Mouse (Mus musculus) forebrain, embryonic 16.5 days (tissue): ENCODE data around the gene Eya4. TPM values are rescaled to one million over a fixed set of nuclear protein-coding genes. Genes with fewer than 3 reads are reported as not detected.
A peak's percentile ranks its signal among the peaks of the same experiment; 100 is the strongest.

Source experiments
- ATAC-seq: fragments of 200-750 bp; cut with Nextera tagmentation; 2 replicates; pipeline ENCODE4 v1.8.0; 2017; ENCODE audit warnings: mild to moderate bottlenecking, moderate library complexity
- H3K27ac ChIP-seq: fragments of 300-500 bp; sonication (generic); 2 replicates; pipeline ENCODE4 v1.5.1; 2014; ENCODE audit warnings: low read length, control low read depth
- H3K27me3 ChIP-seq: fragments of 300-500 bp; sonication (generic); replicated peaks from 2 replicates; pipeline ENCODE4 v1.6.1; 2014; ENCODE audit warnings: low read length; ENCODE audit not compliant: control insufficient read depth, insufficient read depth
- H3K36me3 ChIP-seq: fragments of 300-500 bp; sonication (generic); 2 replicates; pipeline ENCODE4 v1.6.1; 2014; ENCODE audit not compliant: control insufficient read depth, insufficient read depth
- H3K4me1 ChIP-seq: fragments of 300-500 bp; sonication (generic); replicated peaks from 2 replicates; pipeline ENCODE4 v1.6.1; 2014; ENCODE audit warnings: low read length; ENCODE audit not compliant: control insufficient read depth, insufficient read depth
- H3K4me2 ChIP-seq: fragments of 300-500 bp; sonication (generic); 2 replicates; pipeline ENCODE4 v1.6.1; 2014; ENCODE audit warnings: mild to moderate bottlenecking, low read length, control low read depth
- H3K4me3 ChIP-seq: fragments of 300-500 bp; sonication (generic); replicated peaks from 2 replicates; pipeline ENCODE4 v1.5.1; 2014; ENCODE audit warnings: mild to moderate bottlenecking, low read length, control low read depth
- H3K9ac ChIP-seq: fragments of 300-500 bp; sonication (generic); replicated peaks from 2 replicates; pipeline ENCODE4 v1.6.1; 2014; ENCODE audit warnings: low read depth, low read length, control low read depth
- H3K9me3 ChIP-seq: fragments of 300-500 bp; sonication (generic); 2 replicates; pipeline ENCODE4 v1.6.1; 2016; ENCODE audit warnings: low read length; ENCODE audit not compliant: control insufficient read depth
- WGBS: fragments of 180-500 bp; shearing (Covaris S2); extraction: QIAGEN DNeasy Blood & Tissue Kit; methylation state at CpG from one replicate; pipeline ENCODE4 v1.1.7; 2014; 5-methylcytosine and 5-hydroxymethylcytosine counted together
- polyA plus RNA-seq: library from polyadenylated mRNA; unstranded; fragments of >200 nt; fragmentation: Nextera tagmentation; extraction: Ambion mirVana; gene quantifications from 2 replicates; pipeline ENCODE4 v1.2.1, GENCODE M21; 2015

Gene Eya4
- polyA plus RNA-seq, 1 experiment from 2014 or later, result 0.68 TPM

DNA sequence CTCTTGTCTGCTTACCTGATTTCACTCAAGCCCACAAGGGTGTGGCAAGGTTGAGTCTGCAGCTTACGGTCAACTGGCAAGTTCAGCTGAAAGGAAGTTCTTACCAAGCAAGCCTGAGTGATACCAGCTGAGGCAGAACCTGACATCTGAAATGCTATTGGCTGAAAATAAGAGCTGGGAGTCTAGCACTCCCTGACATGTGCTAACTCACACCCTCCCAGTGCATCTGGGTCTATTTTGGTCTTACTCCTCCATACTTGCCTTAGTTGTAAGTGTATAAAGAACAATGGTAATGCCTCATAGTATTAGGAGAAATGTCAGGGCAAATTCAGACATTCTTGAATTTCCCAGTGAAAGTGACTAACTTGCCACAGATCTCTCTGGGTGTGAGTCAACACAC is 260.3 kb downstream of the Eya4 start:
- 87% methylated on average over 1 of the region's 1 CpGs for WGBS
- Histone ChIP-seq H3K36me3 (no peaks in the 10 kb centered on the region), H3K4me3 (no peak overlapping the region), H3K27me3 (no peaks in the 10 kb centered on the region), H3K9me3 (no peaks in the 10 kb centered on the region), H3K4me1 (no peaks in the 10 kb centered on the region), H3K27ac (no peak overlapping the region), H3K9ac (no peak overlapping the region), H3K4me2 (no peak overlapping the region)
- 0 out of 2 replicates have a peak, but pooled peaks have one; percentile 18 for ATAC-seq

GRCm38 (mm10) chr10:23089271-23089670 is 261.3 kb downstream of the Eya4 start:
- Histone ChIP-seq H3K36me3 (no peaks in the 10 kb centered on the region), H3K27ac (no peak overlapping the region), H3K9ac (no peak overlapping the region), H3K27me3 (no peaks in the 10 kb centered on the region), H3K9me3 (no peaks in the 10 kb centered on the region), H3K4me3 (no peak overlapping the region), H3K4me1 (no peaks in the 10 kb centered on the region), H3K4me2 (no peak overlapping the region)
- WGBS, result 89% methylated on average over 6 of the region's 6 CpGs
- ATAC-seq, result no peak

DNA sequence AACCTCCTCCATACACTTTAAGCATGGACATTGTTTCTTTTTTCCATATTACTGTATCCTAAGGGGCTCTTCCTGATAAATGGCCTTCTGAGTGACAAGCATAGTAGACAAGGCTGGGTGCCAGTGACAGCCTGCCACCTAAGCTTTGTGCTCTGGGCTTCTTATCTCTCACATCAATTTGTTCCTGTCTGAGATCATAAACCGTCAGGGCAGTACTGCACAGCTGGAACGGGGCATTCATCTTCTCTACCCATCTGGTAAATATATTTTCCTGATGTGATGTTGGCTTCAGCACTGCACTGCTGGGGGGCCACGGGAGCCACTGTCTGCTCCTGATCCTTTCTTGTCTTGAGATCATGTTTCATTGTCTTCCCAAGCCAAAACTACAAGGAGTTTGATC is 261.8 kb downstream of the Eya4 start:
- Histone ChIP-seq H3K4me2 (no peak overlapping the region), H3K36me3 (no peaks in the 10 kb centered on the region), H3K9me3 (no peaks in the 10 kb centered on the region), H3K4me3 (no peak overlapping the region), H3K27me3 (no peaks in the 10 kb centered on the region), H3K4me1 (no peaks in the 10 kb centered on the region), H3K27ac (no peak overlapping the region), H3K9ac (no peak overlapping the region)
- WGBS, result 81% methylated on average over 3 of the region's 3 CpGs
- no peak for ATAC-seq

- no peaks in the 10 kb centered on the region for H3K36me3 ChIP-seq
- H3K9me3 ChIP-seq, result no peaks in the 10 kb centered on the region
- H3K4me3 ChIP-seq, result no peak overlapping the region
- H3K9ac ChIP-seq, result no peak overlapping the region
- H3K4me1 ChIP-seq, result no peaks in the 10 kb centered on the region
- no peak overlapping the region for H3K4me2 ChIP-seq
- peak; percentile 68 for ATAC-seq
- H3K27ac ChIP-seq, result no peak overlapping the region
- WGBS, result 71% methylated on average over 21 of the region's 21 CpGs
- H3K27me3 ChIP-seq, result no peaks in the 10 kb centered on the region
Measured at GRCm38 (mm10) chr10:23086352-23087215, 264.0 kb downstream of the Eya4 start.

- WGBS, result 27% methylated on average over 4 of the region's 4 CpGs
- no peaks in the 10 kb centered on the region for H3K9me3 ChIP-seq
Measured at GRCm38 (mm10) chr10:23081548-23081828, 269.1 kb downstream of the Eya4 start.

GRCm38 (mm10) chr10:23080749-23081547 is 269.6 kb downstream of the Eya4 start:
- Histone ChIP-seq H3K9ac (no peak overlapping the region), H3K4me2 (peak overlapping the region; percentile 11; the same call in 1 of the 2 replicates)

More at GRCm38 (mm10) chr10:23081548-23081828, 269.1 kb downstream of the Eya4 start:
- Histone ChIP-seq H3K4me2 (no peak overlapping the region), H3K36me3 (no peaks in the 10 kb centered on the region), H3K4me3 (no peak overlapping the region), H3K9ac (no peak overlapping the region), H3K4me1 (no peaks in the 10 kb centered on the region), H3K27me3 (no peaks in the 10 kb centered on the region), H3K27ac (no peak overlapping the region)
- ATAC-seq, result no peak

GRCm38 (mm10) chr10:23076691-23077385 is 273.7 kb downstream of the Eya4 start:
- no peak overlapping the region for H3K27ac ChIP-seq
- H3K4me2 ChIP-seq, result 0 out of 2 replicates have a peak overlapping the region, but pooled peaks have one; percentile 9

More at GRCm38 (mm10) chr10:23080749-23081547, 269.6 kb downstream of the Eya4 start:
- Histone ChIP-seq H3K4me3 (no peak overlapping the region), H3K27ac (no peak overlapping the region), H3K36me3 (no peaks in the 10 kb centered on the region), H3K4me1 (no peaks in the 10 kb centered on the region), H3K27me3 (no peaks in the 10 kb centered on the region), H3K9me3 (no peaks in the 10 kb centered on the region)
- peak; percentile 79 for ATAC-seq
- 35% methylated on average over 24 of the region's 24 CpGs for WGBS

GRCm38 (mm10) chr10:23073431-23073830 is 277.2 kb downstream of the Eya4 start:
- Histone ChIP-seq H3K9ac (no peak overlapping the region), H3K4me3 (no peak overlapping the region), H3K36me3 (no peaks in the 10 kb centered on the region), H3K4me2 (no peak overlapping the region), H3K4me1 (no peaks in the 10 kb centered on the region), H3K27ac (no peak overlapping the region), H3K9me3 (no peaks in the 10 kb centered on the region), H3K27me3 (no peaks in the 10 kb centered on the region)
- no peak for ATAC-seq
- WGBS, result 69% methylated on average over 2 of the region's 2 CpGs

More at GRCm38 (mm10) chr10:23076691-23077385, 273.7 kb downstream of the Eya4 start:
- Histone ChIP-seq H3K9ac (no peak overlapping the region), H3K9me3 (no peaks in the 10 kb centered on the region), H3K4me3 (no peak overlapping the region; the same call in 1 of the 2 replicates), H3K36me3 (no peaks in the 10 kb centered on the region), H3K4me1 (no peaks in the 10 kb centered on the region), H3K27me3 (no peaks in the 10 kb centered on the region)
- WGBS, result 67% methylated on average over 21 of the region's 21 CpGs
- no peak for ATAC-seq

DNA sequence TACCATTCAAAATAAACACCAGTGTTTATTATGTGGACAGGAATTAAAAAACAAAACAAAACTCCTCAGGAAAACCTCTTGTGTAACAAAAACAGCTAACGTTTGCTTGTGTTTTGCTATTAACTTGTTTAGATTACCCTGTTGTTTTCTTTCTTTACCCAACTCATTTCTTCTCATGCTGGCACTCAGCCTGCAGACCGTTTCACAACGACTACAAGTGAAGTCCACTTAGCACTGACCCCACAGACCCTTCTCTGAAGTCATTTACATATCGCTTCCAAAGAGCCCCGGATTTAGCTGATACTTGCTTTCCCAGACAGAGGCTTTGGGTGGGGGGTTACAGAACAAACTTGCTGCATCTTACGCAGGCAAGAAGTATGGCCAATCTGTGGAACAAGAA is 286.9 kb downstream of the Eya4 start:
- ATAC-seq, result no peak
- H3K4me3 ChIP-seq, result no peak overlapping the region
- no peak overlapping the region for H3K4me2 ChIP-seq
- no peak overlapping the region for H3K27ac ChIP-seq
- H3K36me3 ChIP-seq, result no peaks in the 10 kb centered on the region
- WGBS, result 28% methylated on average over 6 of the region's 6 CpGs
- no peak overlapping the region for H3K9ac ChIP-seq
- H3K27me3 ChIP-seq, result no peaks in the 10 kb centered on the region
- no peaks in the 10 kb centered on the region for H3K4me1 ChIP-seq
- H3K9me3 ChIP-seq, result no peaks in the 10 kb centered on the region
